Mouse (Mus musculus) heart, embryonic 16.5 days (tissue): ENCODE measurements around the gene Tgfb2. TPM values are rescaled to one million over a fixed set of nuclear protein-coding genes. Genes with fewer than 3 reads are reported as not detected.
A peak's percentile ranks its signal among the peaks of the same experiment; 100 is the strongest.

ENCODE experiments used
- ATAC-seq: fragments of 200-750 bp; cut with Nextera tagmentation; replicated peaks from 2 replicates; pipeline ENCODE4 v1.8.0; 2017; ENCODE audit warnings: moderate number of reproducible peaks; ENCODE audit not compliant: insufficient read depth, low FRiP score; ENCODE audit errors: extremely low read depth
- H3K27ac ChIP-seq: fragments of 300-500 bp; sonication (generic); 2 replicates; pipeline ENCODE4 v1.5.1; 2014; ENCODE audit warnings: mild to moderate bottlenecking, low read length, control low read depth, moderate library complexity
- H3K27me3 ChIP-seq: fragments of 300-500 bp; sonication (generic); 2 replicates; pipeline ENCODE4 v1.6.1; 2014; ENCODE audit warnings: low read length, mixed read lengths; ENCODE audit not compliant: control insufficient read depth, insufficient read depth
- H3K36me3 ChIP-seq: fragments of 300-500 bp; sonication (generic); 2 replicates; pipeline ENCODE4 v1.6.1; 2014; ENCODE audit not compliant: control insufficient read depth, insufficient read depth
- H3K4me1 ChIP-seq: fragments of 300-500 bp; sonication (generic); 2 replicates; pipeline ENCODE4 v1.6.1; 2014; ENCODE audit warnings: low read length, mixed read lengths; ENCODE audit not compliant: control insufficient read depth, insufficient read depth
- H3K4me2 ChIP-seq: fragments of 300-500 bp; sonication (generic); 2 replicates; pipeline ENCODE4 v1.6.1; 2014; ENCODE audit warnings: low read depth, mild to moderate bottlenecking, control low read depth, low read length
- H3K4me3 ChIP-seq: fragments of 300-500 bp; sonication (generic); 2 replicates; pipeline ENCODE4 v1.5.1; 2014; ENCODE audit warnings: mild to moderate bottlenecking, control low read depth, low read length
- H3K9ac ChIP-seq: fragments of 300-500 bp; sonication (generic); 2 replicates; pipeline ENCODE4 v1.6.1; 2014; ENCODE audit warnings: low read length, control low read depth
- H3K9me3 ChIP-seq: fragments of 300-500 bp; sonication (generic); replicated peaks from 2 replicates; pipeline ENCODE4 v1.6.1; 2016; ENCODE audit warnings: low read length; ENCODE audit not compliant: control insufficient read depth
- WGBS: fragments of 180-500 bp; shearing (Covaris S2); extraction: QIAGEN DNeasy Blood & Tissue Kit; methylation state at CpG from one replicate; pipeline ENCODE4 v1.1.7; 2014; 5-methylcytosine and 5-hydroxymethylcytosine counted together
- polyA plus RNA-seq: library from polyadenylated mRNA; unstranded; fragments of >200 nt; fragmentation: Nextera tagmentation; extraction: Ambion mirVana; gene quantifications from 2 replicates; pipeline ENCODE4 v1.2.1, GENCODE M21; 2015

Gene Tgfb2
- polyA plus RNA-seq, 1 experiment from 2014 or later: 42.2 TPM

DNA sequence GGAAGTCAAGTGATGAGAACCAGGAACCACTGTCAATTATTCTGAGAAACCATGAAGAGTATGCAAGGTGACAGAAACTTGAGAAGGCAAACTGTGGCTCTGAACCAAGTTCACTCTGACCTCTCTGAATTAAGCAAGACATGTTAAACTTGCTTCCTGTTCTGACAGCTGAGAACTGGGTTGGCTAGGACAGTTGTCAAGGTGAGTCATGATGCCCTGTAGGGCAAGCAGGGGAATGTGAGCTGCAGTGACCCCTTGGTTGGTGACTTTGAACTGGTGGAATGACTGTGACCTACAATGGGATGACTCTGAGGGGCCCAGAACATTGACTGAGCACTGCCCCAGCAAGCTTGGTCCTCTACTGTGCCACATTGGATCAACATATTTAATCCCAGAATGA is 121.9 kb downstream of the Tgfb2 start:
- H3K4me2 ChIP-seq: no peak overlapping the region
- no peak overlapping the region for H3K27ac ChIP-seq
- no peaks in the 10 kb centered on the region for H3K36me3 ChIP-seq
- H3K9ac ChIP-seq: no peak overlapping the region
- ATAC-seq: no peak
- H3K9me3 ChIP-seq: no peaks in the 10 kb centered on the region
- H3K27me3 ChIP-seq: no peaks in the 10 kb centered on the region
- peaks cover 32% of the 10 kb centered on the region for H3K4me1 ChIP-seq
- no peak overlapping the region for H3K4me3 ChIP-seq

DNA sequence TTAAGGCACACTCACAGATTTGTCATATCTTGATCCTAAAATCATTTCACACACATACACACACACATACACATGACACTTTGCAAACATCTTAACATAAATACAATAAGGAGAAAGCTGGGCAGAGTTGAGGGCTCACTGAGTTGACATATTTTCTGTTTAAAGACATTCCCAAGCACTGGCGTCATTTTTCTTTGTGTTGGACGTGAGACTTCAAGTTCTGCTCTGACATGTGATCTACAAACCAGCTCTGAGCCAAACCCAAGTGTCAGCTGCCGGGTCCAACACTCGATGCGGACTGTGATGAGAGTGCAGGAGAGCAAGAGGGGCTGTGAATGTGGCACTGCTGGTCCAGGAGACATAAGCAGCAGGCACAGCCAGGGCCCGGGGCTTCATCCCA is 123.7 kb downstream of the Tgfb2 start:
- Histone ChIP-seq H3K4me1 (peaks cover 22% of the 10 kb centered on the region), H3K9ac (no peak overlapping the region), H3K27me3 (no peaks in the 10 kb centered on the region), H3K9me3 (no peaks in the 10 kb centered on the region), H3K36me3 (no peaks in the 10 kb centered on the region), H3K4me2 (no peak overlapping the region), H3K27ac (no peak overlapping the region), H3K4me3 (no peak overlapping the region)
- no peak for ATAC-seq
- 54% methylated on average over 6 of the region's 6 CpGs for WGBS

DNA sequence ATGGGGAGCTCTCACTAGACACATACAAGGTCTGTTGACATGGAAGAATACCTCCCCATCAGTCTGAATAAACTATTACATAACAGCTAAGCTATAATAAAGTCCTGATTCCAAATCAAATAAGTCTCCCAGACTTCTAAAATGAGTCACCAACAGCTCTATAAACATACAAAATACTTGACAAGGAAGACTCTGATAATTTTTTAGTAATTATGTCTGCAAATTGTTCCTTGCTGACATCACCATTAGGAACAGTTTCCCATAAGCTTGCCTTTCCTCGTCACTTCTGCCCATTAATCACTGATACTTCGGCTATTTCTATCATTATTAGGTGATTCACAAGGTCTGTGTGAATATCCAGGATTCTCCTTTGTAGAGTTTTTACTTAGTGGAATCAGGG is 124.1 kb downstream of the Tgfb2 start:
- Histone ChIP-seq H3K4me2 (no peak overlapping the region), H3K4me3 (no peak overlapping the region), H3K27me3 (no peaks in the 10 kb centered on the region), H3K27ac (no peak overlapping the region), H3K36me3 (no peaks in the 10 kb centered on the region), H3K9ac (no peak overlapping the region), H3K9me3 (no peaks in the 10 kb centered on the region), H3K4me1 (peaks cover 19% of the 10 kb centered on the region)
- WGBS: 62% methylated on average over 2 of the region's 2 CpGs
- ATAC-seq: no peak

DNA sequence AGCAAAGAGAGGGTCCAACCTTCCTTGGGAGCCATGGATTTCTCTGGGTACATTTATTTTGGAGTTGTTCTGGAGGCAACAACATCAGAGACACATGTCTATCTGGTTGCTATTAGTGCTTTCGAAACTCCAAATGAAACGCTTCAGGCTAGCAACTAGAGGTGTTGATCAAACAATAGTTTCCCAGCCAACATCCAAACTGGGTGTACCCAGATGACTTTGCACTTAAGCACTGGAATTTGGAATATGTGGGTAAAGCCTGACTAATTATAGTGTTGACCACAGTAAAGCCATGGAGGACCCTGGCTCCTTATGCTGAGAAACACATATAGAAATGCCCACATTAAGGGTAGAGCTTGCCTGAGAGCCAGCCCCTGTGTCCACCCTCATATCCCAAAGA is 124.7 kb downstream of the Tgfb2 start:
- ATAC-seq: no peak
- H3K36me3 ChIP-seq: no peaks in the 10 kb centered on the region
- 48% methylated on average over 2 of the region's 2 CpGs for WGBS
- H3K9ac ChIP-seq: no peak overlapping the region
- H3K4me2 ChIP-seq: no peak overlapping the region
- peaks cover 13% of the 10 kb centered on the region for H3K4me1 ChIP-seq
- peak overlapping the region; percentile 5; the same call in 1 of the 2 replicates for H3K27ac ChIP-seq
- H3K9me3 ChIP-seq: no peaks in the 10 kb centered on the region
- H3K4me3 ChIP-seq: no peak overlapping the region
- no peaks in the 10 kb centered on the region for H3K27me3 ChIP-seq

DNA sequence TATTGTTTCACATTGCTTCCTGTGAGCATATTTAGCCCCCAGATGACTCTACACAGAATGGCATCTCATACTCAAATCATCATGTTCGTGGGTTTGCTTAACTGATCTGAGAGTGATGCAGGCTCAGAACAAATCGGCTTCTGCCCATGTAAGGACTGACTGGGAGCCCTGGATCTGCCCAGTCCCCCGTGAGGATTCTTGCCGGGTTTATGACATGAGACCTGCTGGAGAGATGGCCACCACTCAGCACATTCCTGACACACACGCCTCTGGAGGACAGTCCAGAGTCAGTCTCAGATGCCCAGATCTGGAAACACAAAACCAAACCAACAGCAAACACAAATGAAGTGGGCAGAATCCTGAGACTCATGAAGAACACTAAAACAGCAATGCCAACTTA is 128.5 kb downstream of the Tgfb2 start:
- Histone ChIP-seq H3K9me3 (no peaks in the 10 kb centered on the region), H3K4me1 (peaks cover 6% of the 10 kb centered on the region), H3K4me3 (no peak overlapping the region), H3K27me3 (no peaks in the 10 kb centered on the region), H3K4me2 (no peak overlapping the region), H3K36me3 (no peaks in the 10 kb centered on the region), H3K9ac (no peak overlapping the region), H3K27ac (no peak overlapping the region)
- no peak for ATAC-seq
- WGBS: 38% methylated on average over 5 of the region's 5 CpGs

DNA sequence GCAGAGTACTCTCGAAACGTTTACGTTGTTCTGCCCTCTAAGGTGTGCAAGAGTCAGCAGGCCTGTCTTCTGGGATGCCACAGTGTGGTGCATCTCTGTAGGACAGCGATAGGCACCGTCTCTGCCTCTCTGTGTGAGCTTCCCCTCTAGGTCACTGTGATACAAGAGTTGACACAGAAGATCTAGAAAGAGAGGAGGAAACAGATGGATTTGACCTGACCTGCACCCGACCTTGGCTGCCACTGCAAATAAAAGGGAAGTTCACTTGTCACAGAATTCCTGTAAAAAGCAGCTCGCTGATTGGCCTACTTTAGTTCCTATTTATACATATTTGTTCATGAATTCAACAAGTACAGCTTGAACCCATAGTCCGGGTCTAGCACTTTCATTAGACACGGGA is 130.2 kb downstream of the Tgfb2 start:
- no peak overlapping the region for H3K27ac ChIP-seq
- no peak overlapping the region for H3K9ac ChIP-seq
- no peak overlapping the region for H3K4me2 ChIP-seq
- H3K4me3 ChIP-seq: no peak overlapping the region
- H3K27me3 ChIP-seq: no peaks in the 10 kb centered on the region
- H3K4me1 ChIP-seq: no peaks in the 10 kb centered on the region
- no peak for ATAC-seq
- no peaks in the 10 kb centered on the region for H3K36me3 ChIP-seq
- no peaks in the 10 kb centered on the region for H3K9me3 ChIP-seq
- 62% methylated on average over 9 of the region's 9 CpGs for WGBS

DNA sequence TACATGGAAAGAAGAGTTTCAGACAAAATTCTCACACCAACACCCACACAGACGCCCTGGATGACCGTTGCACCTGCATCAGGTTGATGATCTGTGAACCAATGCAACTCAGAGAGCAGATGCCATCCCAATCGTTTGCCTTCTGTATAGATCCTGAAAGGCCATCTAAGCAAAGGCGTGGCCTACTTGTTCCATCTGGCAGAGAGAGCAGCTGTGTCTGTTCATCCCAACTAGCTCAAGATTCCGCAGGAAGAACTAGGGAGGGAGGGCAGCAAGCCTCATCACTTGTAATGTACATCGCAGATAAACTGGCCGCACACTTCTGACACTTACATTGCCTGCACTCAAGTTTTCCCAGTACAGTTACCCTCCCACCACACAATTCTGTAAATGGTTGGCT is 130.7 kb downstream of the Tgfb2 start:
- 78% methylated on average over 7 of the region's 7 CpGs for WGBS
- Histone ChIP-seq H3K4me2 (no peak overlapping the region), H3K27ac (no peak overlapping the region), H3K27me3 (no peaks in the 10 kb centered on the region), H3K9ac (no peak overlapping the region), H3K9me3 (no peaks in the 10 kb centered on the region), H3K4me1 (no peaks in the 10 kb centered on the region), H3K36me3 (no peaks in the 10 kb centered on the region), H3K4me3 (no peak overlapping the region)
- no peak for ATAC-seq

Other genes with a start within 250 kb of the Tgfb2 start
- gene Rrp15, start 43.4 kb upstream of the Tgfb2 start, polyA plus RNA-seq: 31.6 and 40.3 TPM in 2 replicates